Mouse (Mus musculus) liver, adult 2 months (tissue): ENCODE measurements at regions not wholly inside any gene's neighbourhood (a gene's known extent, or its start where the extent isn't known, plus 50 kb on each side); places are given as distances from the start of the nearest gene placed in this dataset.

Experiments used
- DNase-seq: peaks from one replicate; pipeline ENCODE4 v3.0.0-alpha.2; 2011; ENCODE audit warnings: low read depth, low spot score; ENCODE audit errors: extremely low read depth
- H3K27ac ChIP-seq: fragments of 200-500 bp; replicated peaks from 2 replicates; pipeline ENCODE4 v1.5.1; 2012; ENCODE audit warnings: low read depth, mild to moderate bottlenecking, control low read depth, inconsistent platforms, low read length; ENCODE audit not compliant: insufficient read depth
- H3K27me3 ChIP-seq: fragments of 200-500 bp; 2 replicates; pipeline ENCODE4 v1.6.1; 2012; ENCODE audit warnings: mild to moderate bottlenecking, moderate library complexity, low read length, inconsistent platforms; ENCODE audit not compliant: control insufficient read depth, insufficient read depth
- H3K36me3 ChIP-seq: fragments of 200-500 bp; 2 replicates; pipeline ENCODE4 v1.6.1; 2012; ENCODE audit warnings: low read length, inconsistent platforms; ENCODE audit not compliant: control insufficient read depth, insufficient read depth
- H3K4me1 ChIP-seq: fragments of 200-500 bp; 2 replicates; pipeline ENCODE4 v1.6.1; 2011; ENCODE audit warnings: low read length; ENCODE audit not compliant: control insufficient read depth, insufficient read depth
- H3K4me3 ChIP-seq: fragments of 200-500 bp; 2 replicates; pipeline ENCODE4 v1.5.1; 2011; ENCODE audit warnings: low read depth, mild to moderate bottlenecking, control low read depth, low read length, moderate library complexity; ENCODE audit not compliant: insufficient read depth
- H3K79me2 ChIP-seq: fragments of 200-500 bp; 2 replicates; pipeline ENCODE4 v1.6.1; 2012; ENCODE audit warnings: inconsistent platforms, mild to moderate bottlenecking, low read length, moderate library complexity; ENCODE audit not compliant: control insufficient read depth, insufficient read depth
- H3K9ac ChIP-seq: fragments of 200-500 bp; 2 replicates; pipeline ENCODE4 v1.6.1; 2012; ENCODE audit warnings: low read depth, mild to moderate bottlenecking, control low read depth, inconsistent platforms, low read length
- CTCF ChIP-seq: fragments of 200-500 bp; IDR thresholded peaks from 2 replicates; pipeline ENCODE4 v1.5.1; 2011; ENCODE audit warnings: low read depth, low read length, control low read depth
- POLR2A ChIP-seq: fragments of 200-500 bp; IDR thresholded peaks from 2 replicates; pipeline ENCODE4 v1.6.1; 2011; ENCODE audit warnings: low read length, control low read depth; ENCODE audit not compliant: insufficient read depth; ENCODE audit errors: extremely low read depth
- WGBS: fragments of 180-500 bp; shearing (Covaris S2); methylation state at CpG from one replicate; pipeline ENCODE4 v1.1.7; 2018; 5-methylcytosine and 5-hydroxymethylcytosine counted together

- no peak overlapping the region for H3K4me3 ChIP-seq
- 75% methylated on average over 2 of the region's 2 CpGs for WGBS
- no peak for TF ChIP-seq CTCF
- TF ChIP-seq POLR2A = no peak
These were observed 201.8 kb downstream of the Adgb start for GRCm38 (mm10) chr10:10270297-10270696.

DNA sequence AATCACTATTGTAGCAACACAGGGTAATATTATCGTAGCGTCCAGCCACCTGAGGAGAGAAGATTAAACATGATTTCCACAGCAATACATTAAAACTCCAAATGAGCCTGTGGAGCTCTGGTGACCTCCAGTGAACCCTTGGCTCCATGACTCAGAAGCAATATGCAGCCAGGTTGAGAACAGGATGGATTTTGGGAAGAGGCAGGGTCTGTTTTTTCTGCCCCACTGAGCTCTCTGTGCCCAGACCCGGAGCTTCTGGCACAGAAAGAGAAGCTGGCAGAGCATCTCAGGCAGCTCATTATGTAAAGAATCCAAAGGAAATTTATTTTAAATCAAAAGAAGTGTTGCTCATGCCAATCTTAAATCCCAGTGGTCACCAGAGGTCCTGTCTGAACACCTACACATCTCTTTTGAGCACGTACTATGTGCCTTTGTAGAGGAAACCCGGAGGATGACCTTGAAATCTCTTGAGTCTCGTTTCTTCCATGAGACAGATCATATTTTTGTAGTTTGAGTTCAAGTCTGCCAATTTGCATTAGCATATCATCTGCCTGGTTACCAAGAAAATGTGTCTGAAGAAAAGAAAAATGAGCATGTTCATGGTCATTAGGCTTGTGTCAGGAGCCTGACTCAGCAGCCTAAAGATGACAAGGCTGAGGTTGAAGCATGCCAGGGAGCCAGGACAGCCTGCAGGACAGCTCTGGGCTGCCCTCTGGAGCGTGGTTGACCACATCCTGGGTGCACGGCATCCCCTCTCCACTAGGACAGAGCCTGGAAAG lies 219.4 kb downstream of the Adgb start:
- H3K4me1 ChIP-seq = no peaks in the 10 kb centered on the region
- 75% methylated on average over 8 of the region's 8 CpGs for WGBS
- DNase-seq = no peak
- TF ChIP-seq POLR2A (no peak), CTCF (no peak)
- no peak overlapping the region for H3K9ac ChIP-seq
- no peak overlapping the region for H3K27ac ChIP-seq
- H3K27me3 ChIP-seq = no peaks in the 10 kb centered on the region
- no peaks in the 10 kb centered on the region for H3K79me2 ChIP-seq
- no peaks in the 10 kb centered on the region for H3K36me3 ChIP-seq
- H3K4me3 ChIP-seq = no peak overlapping the region

More at GRCm38 (mm10) chr10:10270297-10270696, 201.8 kb downstream of the Adgb start:
- Histone ChIP-seq H3K27ac (no peak overlapping the region), H3K27me3 (no peaks in the 10 kb centered on the region), H3K4me1 (no peaks in the 10 kb centered on the region), H3K79me2 (no peaks in the 10 kb centered on the region), H3K9ac (no peak overlapping the region), H3K36me3 (no peaks in the 10 kb centered on the region)
- no peak for DNase-seq

DNA sequence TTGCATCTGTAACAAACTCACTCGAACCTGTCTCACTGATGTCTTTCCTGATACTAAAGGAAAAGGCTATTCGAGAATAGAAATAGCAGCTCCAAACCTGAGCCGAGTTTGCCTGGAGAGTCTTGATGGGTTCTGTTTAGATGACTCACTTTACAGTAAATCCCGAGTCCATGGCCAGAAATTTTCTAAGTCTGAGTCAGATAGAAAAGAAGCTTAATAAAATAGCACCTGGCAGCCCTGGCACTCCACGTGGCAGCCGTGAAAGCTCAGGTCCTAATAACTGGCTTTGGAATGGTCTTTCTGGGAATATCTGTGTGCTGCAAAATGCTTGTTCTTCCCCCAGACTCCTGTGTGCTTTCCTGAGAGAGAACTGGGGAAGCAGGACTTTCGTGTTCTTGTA lies 220.0 kb downstream of the Adgb start:
- H3K4me3 ChIP-seq = no peak overlapping the region
- no peaks in the 10 kb centered on the region for H3K79me2 ChIP-seq
- TF ChIP-seq POLR2A (no peak), CTCF (no peak)
- H3K27ac ChIP-seq = no peak overlapping the region
- no peaks in the 10 kb centered on the region for H3K4me1 ChIP-seq
- no peaks in the 10 kb centered on the region for H3K27me3 ChIP-seq
- 74% methylated on average over 7 of the region's 7 CpGs for WGBS
- DNase-seq = no peak
- H3K36me3 ChIP-seq = no peaks in the 10 kb centered on the region
- H3K9ac ChIP-seq = no peak overlapping the region

DNA sequence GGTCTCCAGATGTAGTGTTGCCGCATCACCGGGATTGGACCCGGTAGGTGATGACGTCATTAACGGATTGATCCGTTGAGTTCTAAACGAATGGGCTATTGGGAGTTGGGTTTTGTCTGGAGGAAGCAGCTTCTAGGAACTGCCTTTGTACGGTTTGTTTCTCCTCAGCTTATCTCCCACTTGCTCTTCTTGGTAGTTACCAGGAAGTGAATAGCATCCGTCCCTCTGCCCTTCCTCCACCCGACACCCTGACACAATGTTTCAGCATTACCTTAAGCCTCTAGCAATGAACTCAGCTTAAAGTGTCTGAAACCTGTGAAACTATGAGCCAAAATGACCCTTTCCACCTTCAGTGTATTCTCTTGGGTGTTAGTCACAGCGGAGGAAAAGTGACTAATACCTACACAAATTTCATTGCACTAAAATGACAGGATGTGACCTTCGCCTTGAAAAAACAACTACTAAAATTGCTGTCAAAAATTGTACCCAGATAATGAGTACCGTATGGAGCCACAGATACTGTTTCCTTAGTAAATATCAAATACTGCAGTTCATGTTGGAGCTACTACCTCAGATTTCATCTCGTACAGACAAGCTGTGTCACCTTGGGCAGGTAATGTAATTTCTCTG lies 237.1 kb downstream of the Adgb start:
- DNase-seq = no peak
- no peaks in the 10 kb centered on the region for H3K36me3 ChIP-seq
- no peaks in the 10 kb centered on the region for H3K27me3 ChIP-seq
- no peaks in the 10 kb centered on the region for H3K79me2 ChIP-seq
- H3K9ac ChIP-seq = no peak overlapping the region
- TF ChIP-seq POLR2A (no peak), CTCF (no peak)
- H3K4me1 ChIP-seq = no peaks in the 10 kb centered on the region
- 73% methylated on average over 14 of the region's 14 CpGs for WGBS
- no peak overlapping the region for H3K27ac ChIP-seq
- no peak overlapping the region for H3K4me3 ChIP-seq

GRCm38 (mm10) chr10:10224582-10225144 lies 247.5 kb downstream of the Adgb start:
- Histone ChIP-seq H3K36me3 (no peaks in the 10 kb centered on the region), H3K27ac (no peak overlapping the region), H3K4me3 (no peak overlapping the region), H3K4me1 (no peaks in the 10 kb centered on the region), H3K27me3 (no peaks in the 10 kb centered on the region), H3K9ac (no peak overlapping the region), H3K79me2 (no peaks in the 10 kb centered on the region)
- no peak for TF ChIP-seq POLR2A
- no peak for TF ChIP-seq CTCF
- DNase-seq = no peak
- WGBS = 93% methylated on average over 6 of the region's 6 CpGs

- H3K27me3 ChIP-seq = no peaks in the 10 kb centered on the region
- H3K27ac ChIP-seq = no peak overlapping the region
- 84% methylated on average over 4 of the region's 4 CpGs for WGBS
- H3K4me1 ChIP-seq = no peaks in the 10 kb centered on the region
- no peaks in the 10 kb centered on the region for H3K36me3 ChIP-seq
- TF ChIP-seq CTCF = no peak
- no peak for TF ChIP-seq POLR2A
- no peak overlapping the region for H3K9ac ChIP-seq
- DNase-seq = no peak
- H3K4me3 ChIP-seq = no peak overlapping the region
- no peaks in the 10 kb centered on the region for H3K79me2 ChIP-seq
These were observed 252.4 kb downstream of the Adgb start for GRCm38 (mm10) chr10:10219726-10220125.
